Mouse (Mus musculus): ENCODE results near the gene Tulp2. TPM values are rescaled to one million over a fixed set of nuclear protein-coding genes. Genes with fewer than 3 reads are reported as not detected.
"Not testable (repeated sequence)": the region's sequence is repeated elsewhere in the genome, so short reads cannot be mapped to it uniquely, and the experiment has no call there.

The Tulp2 gene
- total and polyA plus RNA-seq, 3 experiments = 0.41 to 0.75 (median 0.44) TPM

- DNase-seq = no peak
Observed at GRCm38 (mm10) chr7:45486761-45487415, 5.2 kb downstream of the Tulp2 start, which contains the start of gene Gm45808. TSS of gene Gm45808 (minus strand) at chr7:45486811.

GRCm38 (mm10) chr7:45487861-45488292 is 6.2 kb downstream of the Tulp2 start:
- no peak for DNase-seq

GRCm38 (mm10) chr7:45488293-45489204 is 6.9 kb downstream of the Tulp2 start, which contains the start of gene Dhdh:
TSS of gene Dhdh (minus strand) at chr7:45488805.
- DNase-seq = peak; percentile 90

DNA sequence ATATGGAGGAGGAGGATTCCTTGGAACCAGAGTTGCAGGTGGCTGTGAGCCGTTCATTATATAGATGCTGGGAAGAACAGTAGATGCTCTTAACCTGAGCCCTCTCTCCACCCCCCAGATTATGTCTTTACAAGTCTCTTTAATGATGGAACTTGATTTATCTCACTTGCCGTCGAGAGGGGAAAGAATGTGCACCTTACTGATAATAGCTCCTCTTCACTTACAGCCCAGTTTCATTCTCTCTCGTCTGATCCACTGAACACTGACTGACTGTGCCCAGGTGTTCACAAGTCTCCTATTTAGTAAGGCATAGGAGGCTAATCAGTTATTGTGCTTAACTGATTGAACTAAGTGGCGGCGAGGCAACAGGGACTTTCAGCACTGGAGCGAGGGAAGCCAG is 7.9 kb downstream of the Tulp2 start:
- DNase-seq = no peak

DNA sequence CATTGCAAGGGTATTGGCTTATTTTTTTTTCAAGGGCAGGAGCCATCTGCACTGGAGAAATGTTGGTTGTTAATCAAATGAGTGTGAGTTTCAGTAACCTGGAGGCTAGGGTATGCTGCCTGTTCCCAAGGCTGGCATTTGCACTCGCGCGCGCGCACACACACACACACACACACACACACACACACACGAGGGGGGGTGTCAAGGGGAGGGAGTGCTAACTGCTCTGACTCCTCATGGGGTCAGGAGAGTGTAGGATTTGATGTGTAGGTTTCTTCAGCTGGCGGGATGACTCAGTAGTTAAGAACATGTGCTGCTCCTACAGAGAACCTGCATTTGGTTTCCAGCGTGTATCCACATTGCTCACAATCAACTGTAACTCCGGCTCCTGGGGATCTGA is 9.1 kb downstream of the Tulp2 start:
- peak; percentile 57 for DNase-seq

DNA sequence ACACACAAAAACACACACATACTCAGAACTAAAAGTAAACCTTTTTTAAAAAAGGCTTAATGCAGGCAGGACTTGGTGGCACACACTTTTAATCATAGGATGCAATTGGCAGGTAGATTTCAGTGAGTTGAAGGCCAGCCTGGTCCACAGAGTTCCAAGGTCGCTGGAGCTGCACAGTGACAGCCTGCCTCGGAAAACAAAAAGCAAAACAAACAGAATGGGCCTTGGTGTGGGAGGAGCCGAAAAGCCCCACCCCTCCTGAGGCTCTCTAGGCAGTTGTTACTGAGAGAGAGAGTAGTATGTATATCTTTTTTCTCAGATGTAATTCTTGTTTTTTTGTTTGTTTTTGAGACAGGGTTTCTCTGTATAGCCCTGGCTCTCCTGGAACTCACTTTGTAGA is 9.6 kb downstream of the Tulp2 start:
- DNase-seq = peak; percentile 75

GRCm38 (mm10) chr7:45492225-45492844 is 10.7 kb downstream of the Tulp2 start:
- DNase-seq = no peak

GRCm38 (mm10) chr7:45492951-45493350 is 11.3 kb downstream of the Tulp2 start:
- DNase-seq = no peak

DNA sequence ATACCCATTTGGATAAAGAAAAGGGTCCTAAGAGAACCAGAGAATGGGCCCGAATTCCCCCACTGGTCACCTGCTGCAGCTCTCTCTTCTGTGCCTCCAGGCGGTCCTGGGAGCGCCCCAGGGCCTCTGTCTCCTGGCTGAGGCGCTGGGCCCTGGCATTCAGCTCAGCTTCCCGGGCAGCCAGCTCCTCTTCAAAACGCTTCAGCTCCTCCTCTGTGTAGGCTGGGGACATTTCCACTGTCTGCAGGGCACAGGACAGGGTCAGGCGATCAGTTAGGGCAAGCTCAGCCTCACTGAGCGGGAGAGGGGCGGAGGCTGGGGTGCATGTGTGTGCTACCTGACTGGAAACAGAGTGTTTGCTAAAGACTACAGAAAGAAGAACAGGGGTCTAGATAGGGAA is 12.9 kb downstream of the Tulp2 start:
- DNase-seq = no peak

DNA sequence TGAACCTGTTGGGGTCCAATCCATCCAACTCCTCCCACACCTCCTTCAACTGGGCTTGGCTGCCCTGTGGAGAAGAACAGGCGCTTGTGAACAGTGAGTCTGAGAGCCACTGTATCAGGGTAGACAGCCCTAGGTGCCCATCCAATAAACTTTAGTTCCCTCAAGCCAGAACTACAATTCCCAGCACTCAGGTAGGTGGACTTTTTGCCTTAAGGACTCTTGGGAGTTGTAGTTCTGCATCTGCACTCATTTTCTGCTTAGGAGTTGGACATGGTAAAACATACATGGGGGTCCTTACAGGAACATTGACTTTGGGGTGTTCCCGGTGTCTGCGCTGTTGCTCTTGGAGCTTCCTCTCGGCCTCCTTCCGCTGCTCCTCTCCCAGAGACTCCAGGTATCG is 16.8 kb downstream of the Tulp2 start:
- DNase-seq = no peak

DNA sequence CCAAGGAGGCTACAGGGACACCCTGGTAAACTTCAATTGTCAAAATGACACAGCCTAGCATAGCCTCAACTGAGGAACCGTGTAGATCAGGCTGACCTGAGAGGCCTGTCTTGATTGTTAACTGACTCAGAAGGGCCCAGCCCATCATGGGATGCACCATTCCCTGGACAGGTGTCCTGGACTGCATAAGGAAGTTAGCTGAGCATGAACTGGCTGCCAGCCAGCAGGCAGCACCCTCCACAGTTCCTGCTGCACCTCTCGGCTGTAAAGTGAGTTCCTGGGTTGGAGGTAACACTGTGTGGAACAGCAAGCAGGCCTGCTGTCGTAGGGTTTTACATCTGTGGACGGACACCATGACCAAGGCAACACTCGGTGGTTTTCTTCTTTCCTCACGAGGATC is 25.9 kb downstream of the Tulp2 start:
- no peak for DNase-seq

DNA sequence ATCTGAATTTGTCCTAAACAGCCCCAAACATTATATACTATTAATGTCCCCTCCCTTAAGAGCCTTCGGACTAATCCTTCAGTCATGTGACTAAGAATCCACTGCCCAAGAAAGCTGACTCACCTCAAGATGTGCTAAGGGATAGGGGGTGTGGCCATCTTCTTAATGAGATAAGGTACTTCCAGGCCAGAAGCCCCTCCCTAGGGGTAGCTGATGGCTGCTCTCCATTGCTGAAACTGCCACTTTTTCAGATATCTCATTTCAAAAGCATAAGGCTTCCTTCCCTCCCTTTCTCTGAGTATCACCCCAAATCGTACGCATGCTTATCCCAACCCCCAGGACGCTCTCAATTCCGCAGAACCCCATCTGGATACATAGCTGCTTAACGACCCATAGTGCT is 26.9 kb downstream of the Tulp2 start:
- DNase-seq = no peak

GRCm38 (mm10) chr7:45509181-45509882 is 27.7 kb downstream of the Tulp2 start:
- DNase-seq = no peak

DNA sequence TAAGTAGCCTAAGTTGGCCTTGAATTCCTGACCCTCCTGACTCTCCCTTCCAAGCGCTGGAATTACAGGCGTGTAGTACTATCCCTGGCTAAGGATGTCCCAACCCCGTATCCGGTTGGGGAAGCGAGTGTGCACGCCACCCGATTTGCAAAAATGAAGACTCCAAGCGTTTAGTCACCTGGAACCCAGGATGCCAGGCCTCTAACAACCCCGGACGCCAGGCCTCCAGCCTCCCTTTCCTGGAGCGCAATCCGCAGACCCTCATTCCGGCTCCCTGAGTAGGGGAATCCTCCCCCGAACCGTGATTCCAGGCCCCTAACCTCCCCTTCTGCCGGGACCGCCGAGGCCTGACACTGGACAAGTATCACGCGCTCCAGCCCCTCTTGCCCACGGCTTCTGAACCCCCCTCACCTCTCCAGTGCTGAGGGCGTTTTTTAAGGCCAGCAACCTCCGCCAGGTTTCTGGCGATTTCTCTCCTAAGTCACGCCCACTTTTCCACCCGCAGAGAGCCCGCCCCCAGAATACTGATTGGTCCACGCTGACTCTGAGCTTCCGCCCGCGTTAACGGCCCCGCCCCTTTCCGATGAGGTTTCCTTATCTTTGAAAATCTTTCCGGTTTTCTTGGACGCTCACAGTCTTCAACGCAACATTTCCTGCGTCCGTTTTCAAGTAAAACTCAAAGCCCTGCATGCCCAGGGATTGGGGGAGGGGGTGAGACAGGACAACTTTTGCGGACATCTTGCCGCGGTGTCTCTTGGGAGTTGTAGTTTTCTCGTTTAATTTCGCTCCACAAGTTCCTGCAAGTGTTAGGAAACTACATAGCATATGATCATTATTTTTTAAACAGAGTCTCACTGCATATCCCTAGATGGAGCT is 28.5 kb downstream of the Tulp2 start, which contains the start of gene Nucb1:
TSS of gene Nucb1 (minus strand) at position 495 of the 876 bp plus-strand sequence.
- DNase-seq = peak; percentile 94

- DNase-seq = no peak
Observed at GRCm38 (mm10) chr7:45514411-45514810, 32.7 kb downstream of the Tulp2 start.

DNA sequence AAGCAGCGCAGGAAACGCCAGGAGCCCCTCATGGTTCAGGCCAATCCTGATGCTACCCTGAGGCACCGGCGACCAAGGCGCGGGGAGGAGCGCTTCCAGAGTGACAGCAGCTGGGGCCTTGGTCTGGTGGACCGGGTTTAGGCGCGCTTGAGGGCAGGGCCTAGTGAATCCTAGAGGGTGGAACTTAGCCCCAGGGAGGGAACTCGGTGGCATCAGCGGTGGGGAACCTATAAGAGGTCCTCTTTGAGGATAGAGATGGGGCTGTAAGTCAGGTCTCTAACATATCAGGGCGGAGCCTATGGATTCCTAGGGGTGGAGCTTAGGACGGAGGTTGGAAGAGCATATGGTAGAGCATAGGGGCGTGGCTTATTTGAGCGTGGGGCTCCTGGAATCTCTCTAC is 33.8 kb downstream of the Tulp2 start:
- no peak for DNase-seq

GRCm38 (mm10) chr7:45516846-45517245 is 35.2 kb downstream of the Tulp2 start:
- not testable (repeated sequence) for DNase-seq

DNA sequence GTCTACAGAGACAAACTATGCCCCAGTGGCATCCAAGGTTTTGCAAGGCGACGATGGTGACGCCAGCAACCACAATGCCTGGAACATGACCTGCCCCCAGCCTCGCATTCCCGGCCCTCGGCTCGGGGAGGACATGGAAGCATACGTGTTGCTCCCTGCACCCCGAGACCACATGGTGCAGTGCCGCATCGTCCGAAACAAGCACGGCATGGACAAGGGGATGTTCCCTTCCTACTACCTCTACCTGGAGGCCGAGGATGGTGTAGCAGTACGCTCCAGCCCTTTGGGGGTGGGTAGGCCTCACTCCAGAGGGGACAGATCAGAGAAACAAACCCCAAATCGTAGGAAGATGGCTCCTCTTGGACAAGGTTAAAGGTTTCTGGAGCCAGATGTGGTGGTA is 36.9 kb downstream of the Tulp2 start:
- DNase-seq = no peak

DNA sequence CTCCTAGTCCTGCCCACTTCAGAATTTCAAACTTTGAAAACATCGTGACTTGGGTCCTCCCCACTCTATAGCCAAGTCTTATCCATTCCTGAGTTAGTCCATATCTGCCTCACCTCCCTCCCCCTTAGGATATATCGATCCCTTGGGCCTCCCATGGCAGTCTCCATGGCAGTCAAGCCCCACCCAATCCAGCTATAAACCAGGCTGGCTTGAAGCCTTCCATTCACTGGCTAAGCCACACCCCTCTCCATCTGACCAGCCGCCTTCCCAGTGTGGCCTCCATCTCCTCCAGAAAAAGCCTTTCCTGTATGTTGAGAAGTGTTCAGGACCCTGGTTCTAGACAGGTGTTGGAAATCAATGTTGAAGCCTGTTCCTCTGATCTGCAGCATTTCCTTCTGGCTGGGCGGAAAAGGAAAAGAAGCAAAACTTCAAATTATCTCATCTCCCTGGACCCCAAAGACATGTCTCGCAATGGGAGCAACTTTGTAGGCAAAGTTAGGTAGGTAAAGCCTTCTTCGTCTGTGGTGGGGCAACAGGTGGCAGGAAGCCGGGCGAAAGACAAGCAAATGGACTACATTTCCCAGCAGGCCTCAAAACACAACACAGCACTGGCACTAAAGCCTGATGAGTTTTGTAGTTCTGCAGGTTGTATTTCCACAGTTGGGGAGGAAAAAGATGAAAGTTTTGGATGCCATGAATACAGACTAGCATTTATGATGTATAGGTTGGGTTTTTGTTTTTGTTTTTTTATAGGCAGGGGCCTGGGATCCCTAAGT is 37.9 kb downstream of the Tulp2 start:
- DNase-seq = no peak

GRCm38 (mm10) chr7:45520605-45521004 is 38.9 kb downstream of the Tulp2 start:
- DNase-seq = no peak
